Mouse (Mus musculus): ENCODE results near the gene Cpne4. TPM values are rescaled to one million over a fixed set of nuclear protein-coding genes. Genes with fewer than 3 reads are reported as not detected.
A peak's percentile ranks its signal among the peaks of the same experiment; 100 is the strongest.

Gene Cpne4
- polyA plus RNA-seq (2016; fragmentation: Nextera tagmentation; extraction: Ambion mirVana), result 4.1 and 4.6 TPM in 2 replicates

GRCm38 (mm10) chr9:104546986-104547385 lies at the start of gene Cpne4:
Gene Cpne4 (plus strand): TSS chr9:104547286.
- Histone ChIP-seq H3K36me3 (no peaks in the 10 kb centered on the region), H3K4me2 (replicated peaks) (no peak within 1 kb of the TSS), H3K4me3 (no peak within 1 kb of the TSS), H3K27me3 (replicated peaks) (no peaks in the 10 kb centered on the region), H3K4me1 (no peaks in the 10 kb centered on the region), H3K9ac (no peak within 1 kb of the TSS), H3K27ac (no peak within 1 kb of the TSS), H3K9me3 (no peaks in the 10 kb centered on the region)
- 92% methylated on average over 2 of the region's 2 CpGs for WGBS
- ATAC-seq (ENCODE audit: low FRiP score, low read depth), result no peak

GRCm38 (mm10) chr9:104515187-104515586 lies 31.9 kb upstream of the Cpne4 start:
- 85% methylated on average over 6 of the region's 6 CpGs for WGBS
- H3K27me3 ChIP-seq (replicated peaks), result no peaks in the 10 kb centered on the region

GRCm38 (mm10) chr9:104535508-104535907 lies 11.6 kb upstream of the Cpne4 start:
- no peaks in the 10 kb centered on the region for H3K36me3 ChIP-seq
- no peaks in the 10 kb centered on the region for H3K27me3 ChIP-seq (replicated peaks)
- H3K9me3 ChIP-seq, result 0 out of 2 replicates have a peak, but pooled peaks cover 3% of the 10 kb centered on the region
- 56% methylated on average over 6 of the region's 6 CpGs for WGBS
- no peak overlapping the region for H3K4me3 ChIP-seq
- H3K4me1 ChIP-seq, result no peaks in the 10 kb centered on the region
- H3K27ac ChIP-seq, result no peak overlapping the region
- ATAC-seq (ENCODE audit: low FRiP score, low read depth), result no peak
- no peak overlapping the region for H3K4me2 ChIP-seq (replicated peaks)
- H3K9ac ChIP-seq, result no peak overlapping the region

More at GRCm38 (mm10) chr9:104515187-104515586, 31.9 kb upstream of the Cpne4 start:
- H3K27ac ChIP-seq, result no peak overlapping the region
- no peak overlapping the region for H3K9ac ChIP-seq
- no peaks in the 10 kb centered on the region for H3K36me3 ChIP-seq
- no peaks in the 10 kb centered on the region for H3K4me1 ChIP-seq
- ATAC-seq (ENCODE audit: low FRiP score, low read depth), result no peak
- no peak overlapping the region for H3K4me2 ChIP-seq (replicated peaks)
- no peaks in the 10 kb centered on the region for H3K9me3 ChIP-seq
- H3K4me3 ChIP-seq, result no peak overlapping the region

- Histone ChIP-seq H3K4me3 (no peak overlapping the region), H3K27me3 (replicated peaks) (peaks cover 11% of the 10 kb centered on the region), H3K27ac (no peak overlapping the region), H3K4me2 (replicated peaks) (no peak overlapping the region), H3K4me1 (no peaks in the 10 kb centered on the region; the same call in 1 of the 2 replicates), H3K9me3 (no peaks in the 10 kb centered on the region), H3K9ac (no peak overlapping the region), H3K36me3 (no peaks in the 10 kb centered on the region)
- no peak for ATAC-seq (ENCODE audit: low FRiP score, low read depth)
- WGBS, result 49% methylated on average over 3 of the region's 3 CpGs
Measured at GRCm38 (mm10) chr9:104565815-104566214, 18.7 kb downstream of the Cpne4 start.

- peaks cover 17% of the 10 kb centered on the region for H3K27me3 ChIP-seq (replicated peaks)
- H3K4me1 ChIP-seq, result no peaks in the 10 kb centered on the region; the same call in 1 of the 2 replicates
- H3K36me3 ChIP-seq, result no peaks in the 10 kb centered on the region
- H3K4me2 ChIP-seq (replicated peaks), result no peak overlapping the region
- no peak overlapping the region for H3K27ac ChIP-seq
- H3K9ac ChIP-seq, result no peak overlapping the region
- ATAC-seq (ENCODE audit: low FRiP score, low read depth), result no peak
- H3K4me3 ChIP-seq, result no peak overlapping the region
- H3K9me3 ChIP-seq, result no peaks in the 10 kb centered on the region
- 90% methylated on average over 5 of the region's 5 CpGs for WGBS
Measured at GRCm38 (mm10) chr9:104566468-104566867, 19.4 kb downstream of the Cpne4 start.

- no peak overlapping the region for H3K4me2 ChIP-seq (replicated peaks)
- H3K9ac ChIP-seq, result no peak overlapping the region
- H3K27me3 ChIP-seq (replicated peaks), result peaks cover 17% of the 10 kb centered on the region
- H3K36me3 ChIP-seq, result no peaks in the 10 kb centered on the region
- H3K27ac ChIP-seq, result no peak overlapping the region
- H3K4me1 ChIP-seq, result no peaks in the 10 kb centered on the region; the same call in 1 of the 2 replicates
- H3K4me3 ChIP-seq, result no peak overlapping the region
- H3K9me3 ChIP-seq, result no peaks in the 10 kb centered on the region
- no peak for ATAC-seq (ENCODE audit: low FRiP score, low read depth)
- 79% methylated on average over 7 of the region's 7 CpGs for WGBS
Measured at GRCm38 (mm10) chr9:104567096-104567495, 20.0 kb downstream of the Cpne4 start.

GRCm38 (mm10) chr9:104569480-104570167 lies 22.5 kb downstream of the Cpne4 start:
- H3K36me3 ChIP-seq, result no peaks in the 10 kb centered on the region
- no peak overlapping the region for H3K27ac ChIP-seq
- no peak overlapping the region for H3K9ac ChIP-seq
- H3K4me1 ChIP-seq, result no peaks in the 10 kb centered on the region; the same call in 1 of the 2 replicates
- H3K4me3 ChIP-seq, result peak overlapping the region; percentile 23; the same call in 1 of the 2 replicates
- H3K27me3 ChIP-seq (replicated peaks), result peaks cover 17% of the 10 kb centered on the region
- WGBS, result 1% methylated on average over 24 of the region's 25 CpGs
- no peaks in the 10 kb centered on the region for H3K9me3 ChIP-seq
- peak overlapping the region; percentile 58 for H3K4me2 ChIP-seq (replicated peaks)
- peak; percentile 79 for ATAC-seq (ENCODE audit: low FRiP score, low read depth)

GRCm38 (mm10) chr9:104572856-104573255 lies 25.8 kb downstream of the Cpne4 start:
- Histone ChIP-seq H3K4me1 (no peaks in the 10 kb centered on the region; the same call in 1 of the 2 replicates), H3K36me3 (no peaks in the 10 kb centered on the region), H3K4me3 (no peak overlapping the region), H3K27ac (no peak overlapping the region), H3K4me2 (replicated peaks) (no peak overlapping the region), H3K9ac (no peak overlapping the region), H3K9me3 (no peaks in the 10 kb centered on the region), H3K27me3 (replicated peaks) (peaks cover 17% of the 10 kb centered on the region)
- ATAC-seq (ENCODE audit: low FRiP score, low read depth), result no peak
- 89% methylated on average over 6 of the region's 6 CpGs for WGBS

- Histone ChIP-seq H3K27me3 (replicated peaks) (peaks cover 16% of the 10 kb centered on the region), H3K27ac (no peak overlapping the region), H3K4me1 (no peaks in the 10 kb centered on the region; the same call in 1 of the 2 replicates), H3K4me3 (no peak overlapping the region), H3K36me3 (no peaks in the 10 kb centered on the region), H3K4me2 (replicated peaks) (no peak overlapping the region), H3K9me3 (no peaks in the 10 kb centered on the region), H3K9ac (no peak overlapping the region)
- ATAC-seq (ENCODE audit: low FRiP score, low read depth), result peak; percentile 74; the same call in 1 of the 2 replicates
- 2% methylated on average over 6 of the region's 6 CpGs for WGBS
Measured at GRCm38 (mm10) chr9:104574476-104574875, 27.4 kb downstream of the Cpne4 start.

GRCm38 (mm10) chr9:104581921-104582624 lies 35.0 kb downstream of the Cpne4 start:
- H3K4me1 ChIP-seq, result no peaks in the 10 kb centered on the region
- H3K9me3 ChIP-seq, result no peaks in the 10 kb centered on the region
- H3K27me3 ChIP-seq (replicated peaks), result no peaks in the 10 kb centered on the region
- H3K4me2 ChIP-seq (replicated peaks), result no peak overlapping the region
- no peaks in the 10 kb centered on the region for H3K36me3 ChIP-seq
- no peak overlapping the region for H3K27ac ChIP-seq
- WGBS, result 71% methylated on average over 6 of the region's 6 CpGs
- no peak overlapping the region for H3K4me3 ChIP-seq
- H3K9ac ChIP-seq, result no peak overlapping the region
- ATAC-seq (ENCODE audit: low FRiP score, low read depth), result no peak

GRCm38 (mm10) chr9:104582675-104583074 lies 35.6 kb downstream of the Cpne4 start:
- Histone ChIP-seq H3K4me2 (replicated peaks) (no peak overlapping the region), H3K27me3 (replicated peaks) (no peaks in the 10 kb centered on the region), H3K9ac (no peak overlapping the region), H3K36me3 (no peaks in the 10 kb centered on the region), H3K27ac (no peak overlapping the region), H3K4me3 (no peak overlapping the region), H3K9me3 (no peaks in the 10 kb centered on the region), H3K4me1 (no peaks in the 10 kb centered on the region)
- 60% methylated on average over 6 of the region's 6 CpGs for WGBS
- no peak for ATAC-seq (ENCODE audit: low FRiP score, low read depth)

- Histone ChIP-seq H3K9ac (no peak overlapping the region), H3K4me3 (no peak overlapping the region), H3K4me1 (peaks cover 5% of the 10 kb centered on the region), H3K4me2 (replicated peaks) (no peak overlapping the region), H3K9me3 (no peaks in the 10 kb centered on the region), H3K36me3 (no peaks in the 10 kb centered on the region), H3K27ac (no peak overlapping the region), H3K27me3 (replicated peaks) (no peaks in the 10 kb centered on the region)
- no peak for ATAC-seq (ENCODE audit: low FRiP score, low read depth)
- WGBS, result 40% methylated on average over 5 of the region's 5 CpGs
Measured at GRCm38 (mm10) chr9:104594550-104594949, 47.5 kb downstream of the Cpne4 start.
